Mouse (Mus musculus): Measurements from ENCODE around the gene Ptk7. TPM values are rescaled to one million over a fixed set of nuclear protein-coding genes. Genes with fewer than 3 reads are reported as not detected.

Gene Ptk7
- total and polyA plus RNA-seq, 2 experiments from 2014 or later, result 17.2 to 57.9 TPM

GRCm38 (mm10) chr17:46627409-46627808 is 1.9 kb downstream of the Ptk7 start:
- ATAC-seq (ENCODE audit: insufficient read depth, low read depth) (no peak), DNase-seq (ENCODE audit: low spot score) (no peak)
- WGBS, result 64% methylated on average over 6 of the region's 6 CpGs
- no peak overlapping the region for H3K9ac ChIP-seq (replicated peaks; ENCODE audit: low read depth, low read length)
- H3K27me3 ChIP-seq (ENCODE audit: control insufficient read depth, insufficient read depth, low read length), result no peaks in the 10 kb centered on the region
- H3K4me2 ChIP-seq (ENCODE audit: low read depth, low read length), result peak overlapping the region; percentile 76
- peaks cover 10% of the 10 kb centered on the region; the same call in 1 of the 2 replicates for H3K36me3 ChIP-seq (replicated peaks; ENCODE audit: control insufficient read depth, insufficient read depth, low read length)
- TF ChIP-seq CTCF (IDR thresholded peaks at IDR 0.05; ENCODE audit: low read depth) (no peak), EP300 (IDR thresholded peaks at IDR 0.05; ENCODE audit: low read depth) (no peak)
- 0 out of 2 replicates have a peak overlapping the region, but pooled peaks have one; percentile 81 for H3K4me3 ChIP-seq (ENCODE audit: low read depth, low read length)
- peak overlapping the region; percentile 22; the same call in 1 of the 2 replicates for H3K27ac ChIP-seq (ENCODE audit: low read depth)
- H3K9me3 ChIP-seq (replicated peaks; ENCODE audit: control insufficient read depth, low read length), result no peaks in the 10 kb centered on the region
- peaks cover 35% of the 10 kb centered on the region for H3K4me1 ChIP-seq (ENCODE audit: control insufficient read depth, insufficient read depth)

GRCm38 (mm10) chr17:46624598-46624997 is 4.7 kb downstream of the Ptk7 start:
- WGBS, result 56% methylated on average over 12 of the region's 12 CpGs

GRCm38 (mm10) chr17:46623819-46624557 is 5.3 kb downstream of the Ptk7 start:
- H3K9ac ChIP-seq (replicated peaks; ENCODE audit: low read depth, low read length), result 0 out of 2 replicates have a peak overlapping the region, but pooled peaks have one; percentile 26
- H3K27me3 ChIP-seq (ENCODE audit: control insufficient read depth, insufficient read depth, low read length), result no peaks in the 10 kb centered on the region
- H3K9me3 ChIP-seq (replicated peaks; ENCODE audit: control insufficient read depth, low read length), result no peaks in the 10 kb centered on the region
- WGBS, result 9% methylated on average over 10 of the region's 10 CpGs
- TF ChIP-seq EP300 (IDR thresholded peaks at IDR 0.05; ENCODE audit: low read depth) (no peak), CTCF (IDR thresholded peaks at IDR 0.05; ENCODE audit: low read depth) (peak; percentile 50)
- H3K4me3 ChIP-seq (ENCODE audit: low read depth, low read length), result no peak overlapping the region
- H3K4me1 ChIP-seq (ENCODE audit: control insufficient read depth, insufficient read depth), result peaks cover 55% of the 10 kb centered on the region
- peak overlapping the region; percentile 30; the same call in 1 of the 2 replicates for H3K4me2 ChIP-seq (ENCODE audit: low read depth, low read length)
- peak; percentile 44 for ATAC-seq (ENCODE audit: insufficient read depth, low read depth)
- H3K36me3 ChIP-seq (replicated peaks; ENCODE audit: control insufficient read depth, insufficient read depth, low read length), result no peaks in the 10 kb centered on the region
- DNase-seq (ENCODE audit: low spot score), result peak; percentile 70
- H3K27ac ChIP-seq (ENCODE audit: low read depth), result peak overlapping the region; percentile 74

More at GRCm38 (mm10) chr17:46624598-46624997, 4.7 kb downstream of the Ptk7 start:
- Histone ChIP-seq H3K9me3 (replicated peaks; ENCODE audit: control insufficient read depth, low read length) (no peaks in the 10 kb centered on the region), H3K27ac (ENCODE audit: low read depth) (peak overlapping the region; percentile 74), H3K9ac (replicated peaks; ENCODE audit: low read depth, low read length) (0 out of 2 replicates have a peak overlapping the region, but pooled peaks have one; percentile 26), H3K4me3 (ENCODE audit: low read depth, low read length) (no peak overlapping the region), H3K27me3 (ENCODE audit: control insufficient read depth, insufficient read depth, low read length) (no peaks in the 10 kb centered on the region), H3K36me3 (replicated peaks; ENCODE audit: control insufficient read depth, insufficient read depth, low read length) (no peaks in the 10 kb centered on the region), H3K4me1 (ENCODE audit: control insufficient read depth, insufficient read depth) (peaks cover 50% of the 10 kb centered on the region), H3K4me2 (ENCODE audit: low read depth, low read length) (peak overlapping the region; percentile 30; the same call in 1 of the 2 replicates)
- no peak for TF ChIP-seq CTCF (IDR thresholded peaks at IDR 0.05; ENCODE audit: low read depth)
- no peak for TF ChIP-seq EP300 (IDR thresholded peaks at IDR 0.05; ENCODE audit: low read depth)
- DNase-seq (ENCODE audit: low spot score), result no peak
- no peak for ATAC-seq (ENCODE audit: insufficient read depth, low read depth)

GRCm38 (mm10) chr17:46622269-46622668 is 7.0 kb downstream of the Ptk7 start:
- TF ChIP-seq EP300 (IDR thresholded peaks at IDR 0.05; ENCODE audit: low read depth) (no peak), CTCF (IDR thresholded peaks at IDR 0.05; ENCODE audit: low read depth) (no peak)
- Histone ChIP-seq H3K4me1 (ENCODE audit: control insufficient read depth, insufficient read depth) (peaks cover 64% of the 10 kb centered on the region), H3K27me3 (ENCODE audit: control insufficient read depth, insufficient read depth, low read length) (no peaks in the 10 kb centered on the region), H3K27ac (ENCODE audit: low read depth) (peak overlapping the region; percentile 56), H3K9ac (replicated peaks; ENCODE audit: low read depth, low read length) (no peak overlapping the region), H3K4me2 (ENCODE audit: low read depth, low read length) (no peak overlapping the region), H3K4me3 (ENCODE audit: low read depth, low read length) (no peak overlapping the region), H3K36me3 (replicated peaks; ENCODE audit: control insufficient read depth, insufficient read depth, low read length) (no peaks in the 10 kb centered on the region), H3K9me3 (replicated peaks; ENCODE audit: control insufficient read depth, low read length) (no peaks in the 10 kb centered on the region)
- ATAC-seq (ENCODE audit: insufficient read depth, low read depth) (no peak), DNase-seq (ENCODE audit: low spot score) (no peak)
- 52% methylated on average over 11 of the region's 11 CpGs for WGBS

- no peak for TF ChIP-seq CTCF (IDR thresholded peaks at IDR 0.05; ENCODE audit: low read depth)
- TF ChIP-seq EP300 (IDR thresholded peaks at IDR 0.05; ENCODE audit: low read depth), result no peak; the same call in 1 of the 2 replicates
- H3K4me1 ChIP-seq (ENCODE audit: control insufficient read depth, insufficient read depth), result peaks cover 69% of the 10 kb centered on the region
- WGBS, result 8% methylated on average over 15 of the region's 15 CpGs
Observed at GRCm38 (mm10) chr17:46621324-46621723, 8.0 kb downstream of the Ptk7 start.

More at GRCm38 (mm10) chr17:46621324-46621723, 8.0 kb downstream of the Ptk7 start:
- H3K27ac ChIP-seq (ENCODE audit: low read depth), result peak overlapping the region; percentile 56
- DNase-seq (ENCODE audit: low spot score), result peak; percentile 69
- peak overlapping the region; percentile 49 for H3K4me2 ChIP-seq (ENCODE audit: low read depth, low read length)
- no peaks in the 10 kb centered on the region for H3K27me3 ChIP-seq (ENCODE audit: control insufficient read depth, insufficient read depth, low read length)
- H3K36me3 ChIP-seq (replicated peaks; ENCODE audit: control insufficient read depth, insufficient read depth, low read length), result no peaks in the 10 kb centered on the region
- no peaks in the 10 kb centered on the region for H3K9me3 ChIP-seq (replicated peaks; ENCODE audit: control insufficient read depth, low read length)
- H3K9ac ChIP-seq (replicated peaks; ENCODE audit: low read depth, low read length), result no peak overlapping the region
- peak; percentile 16; the same call in 1 of the 2 replicates for ATAC-seq (ENCODE audit: insufficient read depth, low read depth)
- no peak overlapping the region for H3K4me3 ChIP-seq (ENCODE audit: low read depth, low read length)

Measured in heart, postnatal 0 days (tissue).